Mouse (Mus musculus) CD8-positive naive resting alpha-beta T cell, adult 57 days (primary cell): ENCODE data around the gene Ubp1. TPM values are rescaled to one million over a fixed set of nuclear protein-coding genes. Genes with fewer than 3 reads are reported as not detected.

Experiments
- total RNA-seq: library from RNA; stranded (reverse); gene quantifications from one replicate; pipeline ENCODE4 v1.2.4, GENCODE M21; 2023

Gene Ubp1
- 110 TPM for total RNA-seq

GRCm38 (mm10) chr9:113930534-113931374, at the start of gene Ubp1:
Gene Ubp1 (plus strand): TSS chr9:113930934.

Other genes starting within 250 kb of the Ubp1 start
- gene Pdcd6ip, start 222.7 kb upstream of the Ubp1 start, total RNA-seq = 192 TPM
- 55.8 TPM for gene Clasp2, start 189.5 kb upstream of the Ubp1 start, total RNA-seq
- gene Fbxl2, start 115.3 kb downstream of the Ubp1 start, total RNA-seq = 4.1 TPM
- gene Susd5, start 126.2 kb downstream of the Ubp1 start, total RNA-seq = not detected